In genomic region chr9:70963461-70963891, GRCm38 (mm10) we compare ENCODE assay signal across 10 mouse cellular contexts. TPM values are rescaled to one million over a fixed set of nuclear protein-coding genes. Genes with fewer than 3 reads are reported as not detected.
DNase-seq lines count a peak whose midpoint lies in the region; ATAC-seq lines count a peak whose summit lies in the region.
"Had no signal": no experiment of that assay in that cellular context is flagged by ENCODE, and none has a peak within 500 bp of the region (broad histone marks: within the 10 kb centered on the region; RNA-seq: fewer than 3 reads in every experiment).

No protein-coding gene starts in this region.

- H3K36me3 ChIP-seq in forebrain, embryonic 14.5 days (ENCODE audit: control insufficient read depth, insufficient read depth, low read length): no peaks in the 10 kb centered on the region
- H3K36me3 ChIP-seq in forebrain, embryonic 10.5 days (replicated peaks): no peaks in the 10 kb centered on the region
- H3K36me3 ChIP-seq in midbrain, embryonic 15.5 days (replicated peaks): no peaks in the 10 kb centered on the region
- H3K36me3 ChIP-seq: embryonic facial prominence, embryonic 12.5 days had no signal

- H3K4me1 ChIP-seq in forebrain, embryonic 14.5 days (ENCODE audit: control insufficient read depth, insufficient read depth, low read length): no peaks in the 10 kb centered on the region
- 0 out of 2 replicates have a peak, but pooled peaks cover 5% of the 10 kb centered on the region for H3K4me1 ChIP-seq in forebrain, embryonic 10.5 days
- peaks cover 8% of the 10 kb centered on the region; the same call in 1 of the 2 replicates for H3K4me1 ChIP-seq in midbrain, embryonic 15.5 days
- H3K4me1 ChIP-seq: embryonic facial prominence, embryonic 12.5 days had no signal

- H3K27me3 ChIP-seq in forebrain, embryonic 14.5 days (replicated peaks; ENCODE audit: control insufficient read depth, insufficient read depth, low read length): no peaks in the 10 kb centered on the region
- H3K27me3 ChIP-seq in forebrain, embryonic 10.5 days (ENCODE audit: poor library complexity, severe bottlenecking): no peaks in the 10 kb centered on the region
- H3K27me3 ChIP-seq in midbrain, embryonic 15.5 days (replicated peaks): no peaks in the 10 kb centered on the region
- H3K27me3 ChIP-seq: embryonic facial prominence, embryonic 12.5 days had no signal

- H3K9me3 ChIP-seq in forebrain, embryonic 14.5 days (replicated peaks; ENCODE audit: control insufficient read depth, low read length): no peaks in the 10 kb centered on the region
- no peaks in the 10 kb centered on the region for H3K9me3 ChIP-seq in forebrain, embryonic 10.5 days
- no peaks in the 10 kb centered on the region for H3K9me3 ChIP-seq in midbrain, embryonic 15.5 days
- H3K9me3 ChIP-seq: embryonic facial prominence, embryonic 12.5 days had no signal

- DNase-seq in forebrain, embryonic 14.5 days (ENCODE audit: low spot score): peak; percentile 31
- no peak for DNase-seq in forebrain, embryonic 10.5 days (ENCODE audit: extremely low spot score, low spot score)
- DNase-seq in cerebellum, adult 9-10 months: peak; percentile 62
- peak; percentile 55 to 67 for DNase-seq in layer of hippocampus, adult 18-20 months (ENCODE audit: low spot score in 2 of 2)
- no peak for DNase-seq in natural killer cell, adult 2 months (ENCODE audit: low spot score in 2 of 2)
- no peak for DNase-seq in kidney, postnatal 14 days
- no peak for DNase-seq in Muller cell, postnatal 12 days (ENCODE audit: inconsistent ontology term)
- DNase-seq: heart, adult 2 months had no signal

- no peak overlapping the region for H3K27ac ChIP-seq in forebrain, embryonic 14.5 days (ENCODE audit: low read depth, low read length)
- H3K27ac ChIP-seq in forebrain, embryonic 10.5 days: no peak overlapping the region
- peak overlapping the region; percentile 73 for H3K27ac ChIP-seq in midbrain, embryonic 15.5 days
- H3K27ac ChIP-seq: embryonic facial prominence, embryonic 12.5 days; heart, adult 2 months had no signal

- no peak overlapping the region for H3K4me2 ChIP-seq in forebrain, embryonic 14.5 days (ENCODE audit: low read length)
- no peak overlapping the region for H3K4me2 ChIP-seq in midbrain, embryonic 15.5 days
- H3K4me2 ChIP-seq: embryonic facial prominence, embryonic 12.5 days had no signal

- H3K4me3 ChIP-seq in forebrain, embryonic 14.5 days (ENCODE audit: low read depth, low read length): no peak overlapping the region
- no peak overlapping the region for H3K4me3 ChIP-seq in forebrain, embryonic 10.5 days
- H3K4me3 ChIP-seq in midbrain, embryonic 15.5 days: no peak overlapping the region
- H3K4me3 ChIP-seq: embryonic facial prominence, embryonic 12.5 days; heart, adult 2 months had no signal

- no peak for ATAC-seq in forebrain, embryonic 14.5 days
- peak; percentile 93 for ATAC-seq in midbrain, embryonic 15.5 days (replicated peaks)

- WGBS in forebrain, embryonic 14.5 days: 77% methylated on average over 7 of the region's 7 CpGs
- WGBS in forebrain, embryonic 10.5 days: 79% methylated on average over 7 of the region's 7 CpGs
- WGBS in midbrain, embryonic 15.5 days: 71% methylated on average over 7 of the region's 7 CpGs

- H3K9ac ChIP-seq in forebrain, embryonic 14.5 days (ENCODE audit: low read length): no peak overlapping the region
- H3K9ac ChIP-seq in midbrain, embryonic 15.5 days: no peak overlapping the region
- H3K9ac ChIP-seq: embryonic facial prominence, embryonic 12.5 days had no signal

RNA-seq across cellular contexts. Expression of gene Lipc, which starts 11.4 kb away (rescaled TPM):
- 0.38 TPM in 1 of 2 replicates, not detected in the other for polyA plus RNA-seq in forebrain, embryonic 14.5 days (2014; fragmentation: Nextera tagmentation; extraction: Ambion mirVana)
- not detected in 2 replicates for polyA plus RNA-seq in forebrain, embryonic 10.5 days (2016; fragmentation: Nextera tagmentation; extraction: Ambion mirVana)
- total RNA-seq in layer of hippocampus, adult 18-20 months (2021): under 1 TPM; 0.17 to 0.25 TPM
- polyA plus RNA-seq in midbrain, embryonic 15.5 days (2015; fragmentation: Nextera tagmentation; extraction: Ambion mirVana): 0.09 TPM in 1 of 2 replicates, not detected in the other
- polyA plus RNA-seq: embryonic facial prominence, embryonic 12.5 days had no signal

Comparison
In these comparisons a context has a peak if more than half of its experiments do, and no peak if none do; other contexts are left out.
1. DNase-seq: peak in forebrain, embryonic 14.5 days (single experiment), cerebellum, adult 9-10 months (single experiment) and layer of hippocampus, adult 18-20 months (2 of 2); none in forebrain, embryonic 10.5 days (single experiment), natural killer cell, adult 2 months (0 of 2), kidney, postnatal 14 days (single experiment) and Muller cell, postnatal 12 days (single experiment).